Mouse (Mus musculus) A20 (cell line): ENCODE results near the gene Sox5.

Experiments used
- DNase-seq: peaks from one replicate; pipeline ENCODE4 v3.0.0-alpha.2; 2011; ENCODE audit warnings: low read depth, low spot score

Sox5 gene

DNA sequence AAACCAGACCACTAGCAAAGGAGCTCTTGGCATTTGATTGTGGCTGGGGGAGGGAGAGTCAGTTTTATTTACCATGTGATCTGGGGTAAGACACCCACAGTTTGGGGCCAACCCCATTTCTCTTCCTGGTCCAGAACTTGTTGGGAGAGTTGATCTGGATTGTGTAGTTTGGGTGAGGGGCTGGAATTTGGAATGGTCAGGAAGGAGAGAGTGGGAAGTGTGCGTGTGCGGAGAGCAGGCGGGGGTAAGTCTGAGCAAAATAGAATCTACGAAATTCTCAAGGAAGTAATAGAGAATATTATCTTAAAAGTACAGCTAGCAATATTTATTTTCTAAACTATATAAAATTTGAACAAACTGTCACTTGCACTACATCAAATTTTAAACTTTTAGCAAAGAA lies 445.0 kb downstream of the Sox5 start:
- DNase-seq, result no peak

GRCm38 (mm10) chr6:144333146-144333545 lies 448.6 kb downstream of the Sox5 start:
- DNase-seq, result no peak

GRCm38 (mm10) chr6:144332027-144332426 lies 449.8 kb downstream of the Sox5 start:
- DNase-seq, result no peak

- DNase-seq, result no peak
These were observed 452.4 kb downstream of the Sox5 start for GRCm38 (mm10) chr6:144329311-144329930.

DNA sequence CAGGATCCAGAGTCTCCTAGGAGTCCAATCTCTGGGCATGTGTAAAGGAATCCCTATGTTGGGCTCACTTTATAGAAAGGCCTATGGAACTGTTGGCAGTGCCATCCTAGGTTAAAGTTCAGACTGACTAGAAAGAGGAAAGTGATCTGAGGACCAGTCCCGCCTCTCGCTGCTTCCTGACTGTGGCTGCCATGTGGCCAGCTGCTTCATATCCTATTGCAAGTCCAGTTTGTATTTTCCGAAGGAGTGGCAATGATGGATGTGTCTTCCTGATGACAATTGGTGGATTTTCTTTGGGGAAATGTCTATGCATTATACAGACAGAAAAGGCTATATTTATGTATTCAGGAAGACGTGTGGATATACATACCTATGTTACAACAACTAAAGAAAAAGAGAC lies 453.0 kb downstream of the Sox5 start:
- no peak for DNase-seq

GRCm38 (mm10) chr6:144326817-144327216 lies 455.0 kb downstream of the Sox5 start:
- no peak for DNase-seq

GRCm38 (mm10) chr6:144323372-144323771 lies 458.4 kb downstream of the Sox5 start:
- no peak for DNase-seq

DNA sequence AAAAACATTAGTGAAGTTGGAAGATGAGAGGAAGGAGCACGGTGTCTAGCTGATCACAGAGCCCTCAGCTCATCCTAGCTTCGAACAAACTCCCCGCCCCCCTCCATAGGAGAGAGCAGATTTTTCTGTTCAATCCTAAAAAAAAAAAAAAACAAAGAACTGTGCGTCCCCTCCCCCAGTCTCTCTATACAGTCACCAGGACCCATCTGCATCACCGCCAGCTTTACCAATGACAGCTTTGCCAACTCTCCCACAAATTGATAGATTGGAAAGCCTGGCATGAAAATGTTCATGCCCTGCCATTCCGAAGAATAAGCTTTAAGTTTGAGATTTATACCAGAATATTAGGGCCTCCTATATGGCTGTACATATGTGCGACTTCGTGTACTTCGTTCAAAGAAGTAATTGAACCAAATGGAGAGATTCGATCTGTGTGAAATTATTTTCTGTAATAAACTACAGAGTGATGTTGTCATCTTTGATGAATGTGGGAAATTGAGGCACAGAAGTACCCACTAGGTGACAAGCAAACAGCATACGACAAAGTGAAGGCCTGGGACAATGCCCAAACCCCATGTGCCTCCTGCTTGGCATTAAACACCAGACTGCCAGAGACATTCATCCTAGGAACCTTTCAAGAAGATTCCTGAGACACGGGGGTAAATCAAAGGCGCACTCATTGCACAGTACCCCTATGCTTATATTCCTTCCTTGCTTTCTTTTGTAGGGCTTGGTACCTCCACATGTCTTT lies 459.3 kb downstream of the Sox5 start:
- no peak for DNase-seq

DNA sequence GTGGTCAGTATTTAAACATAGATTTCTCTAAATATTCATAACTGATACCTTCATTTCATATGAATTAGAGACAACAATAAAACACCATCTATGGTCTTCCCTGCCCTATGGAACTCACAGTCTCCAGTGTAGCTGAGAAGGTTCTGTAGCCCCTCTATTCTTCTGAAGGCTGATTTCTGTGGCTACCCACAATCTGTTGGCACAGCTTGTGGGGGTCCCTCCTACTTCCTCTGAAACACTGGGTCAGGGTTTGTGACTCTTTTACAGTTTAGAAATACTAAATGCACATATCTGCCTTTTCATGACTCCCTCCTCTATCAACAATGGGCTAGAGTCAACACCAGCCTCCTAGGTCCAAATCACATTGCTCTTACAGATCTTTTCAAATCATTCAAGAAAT lies 461.4 kb downstream of the Sox5 start:
- DNase-seq, result no peak

- no peak for DNase-seq
These were observed 462.1 kb downstream of the Sox5 start for GRCm38 (mm10) chr6:144319717-144320116.

- no peak for DNase-seq
These were observed 468.7 kb downstream of the Sox5 start for GRCm38 (mm10) chr6:144312781-144313754.

DNA sequence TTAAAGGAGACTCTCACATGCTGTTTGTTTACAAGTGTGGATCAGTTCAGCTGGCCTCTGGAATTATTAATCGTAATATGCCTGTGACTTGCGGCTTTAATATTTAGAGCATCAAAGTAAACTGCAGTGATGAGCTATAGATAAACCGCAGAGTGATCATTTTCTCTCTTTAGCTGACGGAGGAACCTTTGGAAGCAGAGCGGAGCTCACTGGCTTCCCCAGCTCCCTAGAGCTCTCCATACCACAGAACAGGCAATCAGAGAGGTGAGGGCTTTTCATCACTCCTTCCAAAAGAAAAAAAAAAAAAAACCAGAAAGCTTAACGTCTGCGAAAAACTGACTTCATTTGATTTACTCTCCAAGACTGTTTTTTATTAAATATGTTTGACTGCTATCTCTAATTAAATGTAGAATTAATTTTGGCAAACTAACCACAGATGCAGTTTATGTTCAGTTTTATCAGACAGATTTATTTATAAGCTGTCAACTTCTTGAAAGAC lies 469.4 kb downstream of the Sox5 start:
- no peak for DNase-seq

DNA sequence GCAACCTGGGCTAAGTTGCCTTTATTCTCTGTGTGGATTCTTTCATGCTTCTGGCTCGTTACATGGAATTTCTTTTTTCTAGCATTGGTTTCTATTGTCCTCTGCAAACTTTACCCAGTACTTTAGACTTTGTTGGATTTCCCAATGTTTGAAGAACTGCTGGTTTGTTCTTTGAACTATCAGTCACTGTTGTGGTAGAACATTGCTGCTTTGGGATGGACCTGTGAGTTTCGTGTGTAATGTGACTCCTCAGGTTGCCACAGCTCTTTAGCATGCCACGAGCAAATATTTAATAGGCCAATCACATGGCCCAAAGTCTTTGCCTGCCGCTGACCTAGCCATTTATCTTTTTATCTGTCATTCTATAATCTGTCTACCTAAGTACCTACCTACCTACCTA lies 470.0 kb downstream of the Sox5 start:
- DNase-seq, result no peak

DNA sequence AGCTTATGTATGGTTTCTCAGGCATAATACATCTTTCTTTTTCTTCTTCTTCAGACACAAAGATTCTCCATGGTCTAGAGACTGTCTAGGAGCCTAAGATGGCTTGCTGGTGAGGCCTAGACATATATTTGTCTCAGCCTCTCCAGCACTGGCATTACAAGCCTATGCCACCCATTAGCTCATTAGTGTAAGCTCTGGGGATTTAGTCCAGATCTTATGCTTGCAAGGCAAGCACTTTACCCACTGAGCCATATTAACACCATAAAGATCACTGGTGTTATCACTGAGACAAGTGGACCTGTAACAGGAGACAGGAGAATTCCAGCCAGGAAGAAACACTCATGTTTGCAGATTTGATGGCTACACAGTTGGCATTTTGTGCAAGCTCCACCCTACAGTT lies 472.6 kb downstream of the Sox5 start:
- DNase-seq, result no peak

DNA sequence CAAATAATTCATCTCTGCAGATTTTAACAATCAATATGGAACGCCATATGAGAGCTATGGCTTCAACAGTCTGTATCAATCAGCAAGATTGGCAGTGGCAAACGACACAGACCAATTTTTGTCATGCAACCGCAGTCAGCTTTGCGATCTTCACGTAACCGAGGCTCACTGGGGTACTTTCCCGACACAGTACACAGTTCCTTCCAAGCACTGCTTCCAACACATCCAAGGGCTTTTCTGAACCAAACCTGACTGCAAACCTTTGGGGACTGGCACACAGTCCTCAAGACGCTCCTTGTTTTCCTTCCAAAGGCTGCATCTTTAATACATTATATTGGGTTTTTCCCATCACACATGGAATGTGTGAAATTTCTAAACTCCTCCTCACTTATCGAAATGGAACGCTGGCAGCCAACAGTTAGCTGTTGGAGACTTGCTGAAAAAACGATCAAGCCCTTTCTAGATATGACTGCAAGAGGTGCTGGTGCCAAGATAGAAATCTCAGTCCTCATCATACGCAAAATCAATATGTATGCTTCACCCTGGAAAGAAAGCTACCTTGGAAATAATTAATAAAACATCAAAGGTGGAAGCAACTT lies 474.1 kb downstream of the Sox5 start:
- DNase-seq, result no peak

GRCm38 (mm10) chr6:144302823-144303222 lies 479.0 kb downstream of the Sox5 start:
- no peak for DNase-seq

DNA sequence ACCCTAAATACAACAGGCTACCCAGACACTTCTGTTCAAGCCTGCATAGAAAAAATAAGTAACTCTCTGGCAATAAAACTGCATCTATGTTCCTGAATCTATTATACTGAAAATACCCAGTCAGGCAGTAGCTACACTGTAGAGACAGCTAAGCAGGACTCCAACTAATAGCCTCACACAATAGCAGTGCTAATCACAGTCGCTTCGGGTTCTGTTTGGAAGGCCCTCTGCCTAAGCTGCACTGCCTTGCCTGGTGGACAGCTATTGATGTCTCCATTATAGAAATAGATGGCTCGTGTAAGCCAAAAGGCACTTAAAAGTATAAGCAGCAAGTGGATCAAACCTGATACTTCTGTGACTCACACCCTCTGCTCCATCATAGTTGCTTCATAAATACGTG lies 480.7 kb downstream of the Sox5 start:
- no peak for DNase-seq

GRCm38 (mm10) chr6:144299503-144299858 lies 482.3 kb downstream of the Sox5 start:
- DNase-seq, result no peak

DNA sequence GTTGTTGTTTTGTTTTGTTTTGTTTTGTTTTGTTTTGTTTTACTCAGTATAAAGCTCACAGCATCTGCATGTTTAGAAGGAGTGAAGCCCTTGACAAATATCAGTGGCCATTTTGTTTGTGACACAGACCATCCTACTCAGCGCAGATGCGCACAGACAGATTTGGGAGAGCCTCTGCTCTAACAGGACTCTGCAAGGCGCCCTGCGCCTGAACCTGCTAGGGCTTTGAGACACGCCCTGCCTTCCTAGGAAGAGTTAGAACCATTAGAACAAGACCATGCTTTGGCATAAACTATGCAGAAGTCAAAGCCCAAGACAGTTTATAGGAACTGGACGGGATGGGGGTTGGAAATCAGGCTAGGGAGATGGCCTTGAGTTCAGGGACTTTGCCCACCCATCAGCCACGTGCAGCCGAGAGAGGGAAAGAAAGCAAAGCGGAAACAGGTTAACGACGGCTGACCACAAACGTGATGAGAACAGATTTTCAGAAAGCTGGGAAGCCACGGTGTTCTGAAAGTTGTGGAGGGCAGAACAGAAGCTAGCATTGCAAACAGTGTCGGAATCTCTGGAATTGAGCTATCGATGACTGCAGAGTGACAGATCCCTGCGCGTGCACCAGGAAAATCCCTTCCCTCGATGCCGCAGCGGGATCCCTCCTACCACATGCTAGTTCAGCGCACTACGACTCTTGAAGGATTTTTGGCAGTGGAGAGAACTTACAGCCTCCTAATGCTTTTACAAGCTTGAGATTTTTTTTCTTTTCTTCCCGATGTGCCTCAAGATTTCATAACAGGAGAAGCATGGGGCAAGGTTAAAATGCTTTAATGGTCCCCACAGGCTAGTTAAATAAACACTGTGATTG lies 482.9 kb downstream of the Sox5 start:
- DNase-seq, result no peak

DNA sequence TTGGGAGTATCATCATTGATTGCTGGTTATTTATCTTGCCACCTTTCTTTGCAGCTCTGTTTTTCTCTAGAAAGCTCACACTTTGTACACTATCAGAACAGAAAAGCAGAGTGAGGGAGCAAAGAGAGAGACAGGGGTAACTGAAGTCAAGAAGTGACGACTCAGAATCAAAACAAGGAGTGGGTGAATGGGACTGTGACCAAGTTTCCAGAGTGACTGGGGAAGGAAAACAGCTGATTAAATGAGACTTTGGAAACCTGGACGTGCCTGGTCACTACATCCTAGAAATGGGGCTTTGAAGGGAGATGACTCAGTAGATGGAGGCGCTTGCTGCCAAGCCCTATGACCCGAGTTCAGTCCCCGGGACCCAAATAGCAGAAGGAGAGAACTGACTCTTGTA lies 483.9 kb downstream of the Sox5 start:
- DNase-seq, result no peak

DNA sequence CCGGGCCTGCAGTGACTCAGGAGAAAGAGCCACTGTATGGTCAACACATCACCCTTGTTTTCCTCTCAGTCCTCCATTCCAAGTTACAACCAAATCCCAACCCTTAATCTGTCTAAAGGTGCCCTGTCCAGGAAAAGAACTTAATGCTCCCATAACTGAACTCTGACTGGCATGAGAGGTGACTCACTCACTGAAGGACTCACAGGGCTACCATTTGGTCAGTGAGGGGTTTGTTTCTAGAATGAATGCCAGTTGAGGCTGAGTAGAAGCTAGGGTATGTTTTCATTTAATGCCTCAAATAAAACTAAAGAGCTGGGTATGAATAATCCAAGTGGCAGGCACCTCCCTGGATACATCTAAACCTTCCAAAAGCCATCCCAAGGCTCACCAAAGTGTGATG lies 484.6 kb downstream of the Sox5 start:
- DNase-seq, result no peak
